Mouse (Mus musculus): ENCODE measurements around the gene Traf3ip2. TPM values are rescaled to one million over a fixed set of nuclear protein-coding genes. Genes with fewer than 3 reads are reported as not detected.

Gene Traf3ip2
- 30.6 and 31.7 TPM in 2 replicates for polyA plus RNA-seq (2015; fragmentation: Nextera tagmentation; extraction: Ambion mirVana)

GRCm38 (mm10) chr10:39612633-39612988 lies at the start of gene Traf3ip2:
Traf3ip2 (plus strand) TSS chr10:39612934.
- Histone ChIP-seq H3K4me2 (replicated peaks; ENCODE audit: low read depth, low read length) (peak within 1 kb of the TSS; percentile 57), H3K4me3 (ENCODE audit: low read depth, low read length) (peak within 1 kb of the TSS; percentile 42), H3K27ac (ENCODE audit: low read length) (peak within 1 kb of the TSS; percentile 97), H3K36me3 (ENCODE audit: insufficient read depth, low read length) (no peaks in the 10 kb centered on the region), H3K9ac (replicated peaks; ENCODE audit: low read depth) (peak within 1 kb of the TSS; percentile 68), H3K27me3 (replicated peaks; ENCODE audit: insufficient read depth, low read length) (no peaks in the 10 kb centered on the region), H3K9me3 (ENCODE audit: low read length) (no peaks in the 10 kb centered on the region), H3K4me1 (ENCODE audit: insufficient read depth, low read depth, low read length) (peaks cover 17% of the 10 kb centered on the region; the same call in 1 of the 2 replicates)
- ATAC-seq, result 0 out of 2 replicates have a peak, but pooled peaks have one; percentile 2
- 12% methylated on average over 4 of the region's 4 CpGs for WGBS
- no peak for DNase-seq (ENCODE audit: low spot score)
- TF ChIP-seq CTCF (IDR thresholded peaks at IDR 0.05) (no peak), EP300 (IDR thresholded peaks at IDR 0.05) (no peak)

DNA sequence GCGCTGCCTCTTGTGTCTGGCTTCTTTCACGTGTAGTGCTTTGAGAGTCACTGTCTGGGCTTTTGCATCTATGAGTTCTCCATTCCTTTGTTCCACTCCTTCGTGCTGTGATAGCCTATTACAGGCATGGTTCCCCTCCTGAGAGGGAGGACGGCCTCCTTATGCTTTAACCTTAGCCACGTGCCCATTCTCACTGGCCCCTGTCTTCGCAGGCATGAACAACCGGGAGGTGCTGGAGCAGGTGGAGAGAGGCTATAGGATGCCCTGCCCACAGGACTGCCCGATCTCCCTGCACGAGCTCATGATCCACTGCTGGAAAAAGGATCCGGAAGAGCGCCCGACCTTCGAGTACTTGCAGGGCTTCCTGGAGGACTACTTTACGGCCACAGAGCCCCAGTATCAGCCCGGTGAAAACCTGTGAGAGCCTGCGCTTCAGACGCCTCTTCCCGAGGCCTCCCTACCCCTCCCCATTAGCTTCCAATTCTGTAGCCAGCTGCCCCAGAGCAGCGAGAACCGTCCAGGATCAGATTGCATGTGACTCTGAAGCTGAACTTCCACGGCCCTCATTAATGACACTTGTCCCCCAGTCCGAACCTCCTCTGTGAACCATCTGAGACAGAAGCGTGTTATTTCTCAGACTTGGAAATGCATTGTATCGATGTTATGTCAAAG lies 49.0 kb upstream of the Traf3ip2 start:
- Histone ChIP-seq H3K4me1 (ENCODE audit: insufficient read depth, low read depth, low read length) (no peaks in the 10 kb centered on the region; the same call in 1 of the 2 replicates), H3K9me3 (ENCODE audit: low read length) (no peaks in the 10 kb centered on the region), H3K9ac (replicated peaks; ENCODE audit: low read depth) (no peak overlapping the region), H3K27ac (ENCODE audit: low read length) (no peak overlapping the region), H3K36me3 (ENCODE audit: insufficient read depth, low read length) (no peaks in the 10 kb centered on the region), H3K4me3 (ENCODE audit: low read depth, low read length) (no peak overlapping the region), H3K4me2 (replicated peaks; ENCODE audit: low read depth, low read length) (no peak overlapping the region), H3K27me3 (replicated peaks; ENCODE audit: insufficient read depth, low read length) (no peaks in the 10 kb centered on the region)
- TF ChIP-seq CTCF (IDR thresholded peaks at IDR 0.05) (no peak), EP300 (IDR thresholded peaks at IDR 0.05) (no peak)
- ATAC-seq (no peak), DNase-seq (ENCODE audit: low spot score) (no peak)
- WGBS, result 54% methylated on average over 24 of the region's 24 CpGs

DNA sequence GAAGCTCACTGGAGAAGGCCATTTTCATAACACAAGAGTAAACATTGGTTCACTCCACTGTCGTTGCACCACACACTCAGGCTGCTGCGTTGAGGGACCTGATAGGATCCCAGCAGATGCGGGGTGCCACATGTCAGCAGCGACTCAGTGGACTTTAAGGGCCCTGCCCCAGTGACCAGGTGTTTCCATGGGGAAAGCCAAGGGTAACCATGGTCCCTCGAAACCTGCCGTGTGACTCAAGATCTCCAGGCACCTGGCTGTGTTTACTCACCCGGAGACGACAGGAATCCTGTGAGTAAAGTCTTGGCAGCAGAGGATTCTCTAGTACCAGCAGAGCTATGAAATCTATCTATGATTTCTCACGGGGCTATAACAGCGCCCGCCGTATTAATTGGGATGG lies 45.8 kb upstream of the Traf3ip2 start:
- no peak overlapping the region for H3K4me2 ChIP-seq (replicated peaks; ENCODE audit: low read depth, low read length)
- H3K4me3 ChIP-seq (ENCODE audit: low read depth, low read length), result no peak overlapping the region
- H3K9me3 ChIP-seq (ENCODE audit: low read length), result no peaks in the 10 kb centered on the region
- no peak overlapping the region for H3K9ac ChIP-seq (replicated peaks; ENCODE audit: low read depth)
- H3K4me1 ChIP-seq (ENCODE audit: insufficient read depth, low read depth, low read length), result no peaks in the 10 kb centered on the region
- WGBS, result 59% methylated on average over 12 of the region's 12 CpGs
- no peaks in the 10 kb centered on the region for H3K36me3 ChIP-seq (ENCODE audit: insufficient read depth, low read length)
- H3K27me3 ChIP-seq (replicated peaks; ENCODE audit: insufficient read depth, low read length), result no peaks in the 10 kb centered on the region
- ATAC-seq (peak; percentile 86), DNase-seq (ENCODE audit: low spot score) (peak; percentile 65)
- no peak overlapping the region for H3K27ac ChIP-seq (ENCODE audit: low read length)
- TF ChIP-seq CTCF (IDR thresholded peaks at IDR 0.05), result no peak
- no peak for TF ChIP-seq EP300 (IDR thresholded peaks at IDR 0.05)

DNA sequence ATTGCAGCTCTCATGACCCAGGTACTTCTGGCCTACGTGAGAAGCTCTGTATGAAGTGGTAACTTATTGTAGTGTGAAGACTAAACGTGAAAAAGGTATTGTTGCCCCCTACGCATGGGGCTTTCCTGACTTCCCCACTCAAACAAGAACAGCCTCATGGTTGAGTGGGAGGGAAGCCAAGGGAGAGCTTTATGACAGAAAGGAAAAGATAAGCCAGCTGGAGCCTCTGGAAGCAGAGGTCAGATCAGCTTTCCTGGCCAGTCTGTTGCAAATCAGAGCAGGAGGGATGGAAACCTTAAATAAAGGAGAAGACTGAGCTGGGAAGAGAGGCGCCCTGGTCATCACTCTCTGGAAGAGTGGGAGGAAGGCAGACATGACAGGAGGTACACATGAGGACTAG lies 43.7 kb upstream of the Traf3ip2 start:
- ATAC-seq, result no peak
- no peaks in the 10 kb centered on the region for H3K36me3 ChIP-seq (ENCODE audit: insufficient read depth, low read length)
- H3K4me2 ChIP-seq (replicated peaks; ENCODE audit: low read depth, low read length), result no peak overlapping the region
- WGBS, result 68% methylated on average over 4 of the region's 4 CpGs
- H3K27me3 ChIP-seq (replicated peaks; ENCODE audit: insufficient read depth, low read length), result no peaks in the 10 kb centered on the region
- no peak for TF ChIP-seq CTCF (IDR thresholded peaks at IDR 0.05)
- TF ChIP-seq EP300 (IDR thresholded peaks at IDR 0.05), result no peak
- H3K27ac ChIP-seq (ENCODE audit: low read length), result no peak overlapping the region
- H3K4me1 ChIP-seq (ENCODE audit: insufficient read depth, low read depth, low read length), result no peaks in the 10 kb centered on the region
- no peaks in the 10 kb centered on the region for H3K9me3 ChIP-seq (ENCODE audit: low read length)
- no peak overlapping the region for H3K9ac ChIP-seq (replicated peaks; ENCODE audit: low read depth)
- H3K4me3 ChIP-seq (ENCODE audit: low read depth, low read length), result no peak overlapping the region
- no peak for DNase-seq (ENCODE audit: low spot score)

DNA sequence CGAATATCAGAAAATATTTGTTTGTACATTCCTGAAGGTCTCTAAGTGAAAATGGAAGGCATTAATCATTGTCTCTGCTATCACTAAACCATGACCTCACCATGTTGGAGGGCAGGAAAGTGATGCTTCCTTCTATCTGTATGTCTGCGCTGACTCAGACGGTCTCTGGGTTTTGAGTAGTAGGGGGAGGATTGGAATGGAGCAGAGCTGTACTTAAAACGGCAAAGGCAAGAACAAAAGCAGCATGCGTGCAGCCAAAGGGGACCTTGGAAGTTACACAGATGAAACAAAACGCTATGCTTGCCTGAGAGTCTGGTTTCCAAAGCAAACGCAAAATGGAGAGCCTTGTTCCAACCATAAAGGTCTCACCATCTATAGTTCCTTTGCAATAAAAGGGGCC lies 41.7 kb upstream of the Traf3ip2 start:
- no peak overlapping the region for H3K27ac ChIP-seq (ENCODE audit: low read length)
- no peak for DNase-seq (ENCODE audit: low spot score)
- WGBS, result 40% methylated on average over 7 of the region's 7 CpGs

GRCm38 (mm10) chr10:39572050-39572671 lies 40.6 kb upstream of the Traf3ip2 start:
- no peak for TF ChIP-seq EP300 (IDR thresholded peaks at IDR 0.05)
- TF ChIP-seq CTCF (IDR thresholded peaks at IDR 0.05), result no peak
- ATAC-seq (peak; percentile 16; the same call in 1 of the 2 replicates), DNase-seq (ENCODE audit: low spot score) (no peak)
- H3K27ac ChIP-seq (ENCODE audit: low read length), result no peak overlapping the region
- no peak overlapping the region for H3K9ac ChIP-seq (replicated peaks; ENCODE audit: low read depth)
- no peaks in the 10 kb centered on the region for H3K36me3 ChIP-seq (ENCODE audit: insufficient read depth, low read length)
- 68% methylated on average over 9 of the region's 9 CpGs for WGBS
- no peak overlapping the region for H3K4me3 ChIP-seq (ENCODE audit: low read depth, low read length)
- no peaks in the 10 kb centered on the region for H3K9me3 ChIP-seq (ENCODE audit: low read length)
- H3K4me2 ChIP-seq (replicated peaks; ENCODE audit: low read depth, low read length), result no peak overlapping the region
- no peaks in the 10 kb centered on the region for H3K27me3 ChIP-seq (replicated peaks; ENCODE audit: insufficient read depth, low read length)
- H3K4me1 ChIP-seq (ENCODE audit: insufficient read depth, low read depth, low read length), result no peaks in the 10 kb centered on the region

More for the DNA sequence above, 41.7 kb upstream of the Traf3ip2 start:
- Histone ChIP-seq H3K36me3 (ENCODE audit: insufficient read depth, low read length) (no peaks in the 10 kb centered on the region), H3K27me3 (replicated peaks; ENCODE audit: insufficient read depth, low read length) (no peaks in the 10 kb centered on the region), H3K9ac (replicated peaks; ENCODE audit: low read depth) (no peak overlapping the region), H3K4me3 (ENCODE audit: low read depth, low read length) (no peak overlapping the region), H3K9me3 (ENCODE audit: low read length) (no peaks in the 10 kb centered on the region), H3K4me1 (ENCODE audit: insufficient read depth, low read depth, low read length) (no peaks in the 10 kb centered on the region), H3K4me2 (replicated peaks; ENCODE audit: low read depth, low read length) (no peak overlapping the region)
- TF ChIP-seq EP300 (IDR thresholded peaks at IDR 0.05) (no peak), CTCF (IDR thresholded peaks at IDR 0.05) (no peak)
- ATAC-seq, result no peak
